Mouse (Mus musculus) liver, embryonic 12.5 days (tissue): Measurements from ENCODE around the gene Tlr9. TPM values are rescaled to one million over a fixed set of nuclear protein-coding genes. Genes with fewer than 3 reads are reported as not detected.

Experiments used
- ATAC-seq: fragments of 200-750 bp; cut with Nextera tagmentation; 2 replicates; pipeline ENCODE4 v1.8.0; 2017; ENCODE audit warnings: moderate number of reproducible peaks, mild to moderate bottlenecking, moderate library complexity
- H3K27ac ChIP-seq: fragments of 300-500 bp; sonication (generic); 2 replicates; pipeline ENCODE4 v1.5.1; 2016; ENCODE audit warnings: mild to moderate bottlenecking
- H3K27me3 ChIP-seq: fragments of 300-500 bp; sonication (generic); replicated peaks from 2 replicates; pipeline ENCODE4 v1.6.1; 2016; ENCODE audit warnings: mild to moderate bottlenecking, moderate library complexity
- H3K36me3 ChIP-seq: fragments of 300-500 bp; sonication (generic); 2 replicates; pipeline ENCODE4 v1.6.1; 2016; ENCODE audit warnings: mild to moderate bottlenecking, moderate library complexity
- H3K4me1 ChIP-seq: fragments of 300-500 bp; sonication (generic); 2 replicates; pipeline ENCODE4 v1.6.1; 2016
- H3K4me2 ChIP-seq: fragments of 300-500 bp; sonication (generic); 2 replicates; pipeline ENCODE4 v1.6.1; 2016; ENCODE audit warnings: mild to moderate bottlenecking, moderate library complexity
- H3K4me3 ChIP-seq: fragments of 300-500 bp; sonication (generic); 2 replicates; pipeline ENCODE4 v1.5.1; 2016; ENCODE audit warnings: mild to moderate bottlenecking, moderate library complexity
- H3K9ac ChIP-seq: fragments of 300-500 bp; sonication (generic); 2 replicates; pipeline ENCODE4 v1.6.1; 2016; ENCODE audit warnings: mild to moderate bottlenecking, moderate library complexity
- H3K9me3 ChIP-seq: fragments of 300-500 bp; sonication (generic); replicated peaks from 2 replicates; pipeline ENCODE4 v1.6.1; 2016; ENCODE audit warnings: mild to moderate bottlenecking, moderate library complexity
- WGBS: fragments of 180-500 bp; shearing (Covaris S2); methylation state at CpG from one replicate; pipeline ENCODE4 v1.1.7; 2016; ENCODE audit not compliant: insufficient replicate concordance; 5-methylcytosine and 5-hydroxymethylcytosine counted together
- polyA plus RNA-seq: library from polyadenylated mRNA; unstranded; fragments of >200 nt; fragmentation: Nextera tagmentation; extraction: Ambion mirVana; gene quantifications from 2 replicates; pipeline ENCODE4 v1.2.1, GENCODE M21; 2016

The Tlr9 gene
- polyA plus RNA-seq, 1 experiment from 2014 or later = 0.06 TPM

DNA sequence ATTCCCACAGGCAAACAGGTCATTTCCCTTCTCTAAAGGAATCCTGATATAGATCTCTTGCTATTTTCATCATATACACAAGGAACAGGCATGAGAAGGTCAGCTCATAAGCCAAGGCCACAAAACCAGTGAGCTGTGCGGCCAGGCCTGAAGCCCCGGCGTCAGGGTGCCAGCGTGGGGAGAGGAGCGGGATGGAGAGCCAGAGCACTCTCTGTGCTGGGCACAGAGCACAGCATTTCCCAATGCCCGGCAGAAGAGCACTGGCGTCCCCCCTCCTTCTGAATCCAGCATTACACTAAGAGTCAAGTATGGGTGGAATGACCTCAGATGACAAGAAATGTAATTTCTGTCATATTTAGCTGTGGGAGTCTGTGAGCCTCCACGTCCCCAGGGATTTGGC is 15.0 kb downstream of the Tlr9 start:
- 81% methylated on average over 8 of the region's 8 CpGs for WGBS
- no peak for ATAC-seq
- H3K27me3 ChIP-seq = no peaks in the 10 kb centered on the region
- H3K27ac ChIP-seq = no peak overlapping the region
- no peaks in the 10 kb centered on the region for H3K4me1 ChIP-seq
- H3K36me3 ChIP-seq = peaks cover 97% of the 10 kb centered on the region
- H3K4me2 ChIP-seq = no peak overlapping the region
- no peak overlapping the region for H3K9ac ChIP-seq
- H3K4me3 ChIP-seq = no peak overlapping the region
- no peaks in the 10 kb centered on the region for H3K9me3 ChIP-seq

GRCm38 (mm10) chr9:106237878-106238277 is 15.5 kb downstream of the Tlr9 start:
- ATAC-seq = no peak
- H3K4me2 ChIP-seq = no peak overlapping the region
- 82% methylated on average over 10 of the region's 10 CpGs for WGBS
- no peak overlapping the region for H3K27ac ChIP-seq
- no peak overlapping the region for H3K4me3 ChIP-seq
- no peaks in the 10 kb centered on the region for H3K4me1 ChIP-seq
- H3K36me3 ChIP-seq = peaks cover 97% of the 10 kb centered on the region
- no peak overlapping the region for H3K9ac ChIP-seq
- H3K27me3 ChIP-seq = no peaks in the 10 kb centered on the region
- no peaks in the 10 kb centered on the region for H3K9me3 ChIP-seq

GRCm38 (mm10) chr9:106241541-106242164 is 19.3 kb downstream of the Tlr9 start:
- Histone ChIP-seq H3K9ac (no peak overlapping the region), H3K9me3 (no peaks in the 10 kb centered on the region), H3K27ac (no peak overlapping the region), H3K4me3 (no peak overlapping the region), H3K36me3 (peaks cover 74% of the 10 kb centered on the region), H3K4me1 (peaks cover 14% of the 10 kb centered on the region), H3K4me2 (no peak overlapping the region), H3K27me3 (no peaks in the 10 kb centered on the region)
- 75% methylated on average over 10 of the region's 10 CpGs for WGBS
- no peak for ATAC-seq

- no peak overlapping the region for H3K9ac ChIP-seq
- no peaks in the 10 kb centered on the region for H3K9me3 ChIP-seq
- WGBS = 54% methylated on average over 19 of the region's 19 CpGs
- no peak for ATAC-seq
- H3K4me2 ChIP-seq = peak overlapping the region; percentile 10; the same call in 1 of the 2 replicates
- H3K4me1 ChIP-seq = peaks cover 23% of the 10 kb centered on the region
- peaks cover 61% of the 10 kb centered on the region for H3K36me3 ChIP-seq
- H3K27ac ChIP-seq = peak overlapping the region; percentile 40
- no peaks in the 10 kb centered on the region for H3K27me3 ChIP-seq
- H3K4me3 ChIP-seq = no peak overlapping the region
Observed at GRCm38 (mm10) chr9:106242813-106243488, 20.6 kb downstream of the Tlr9 start.

GRCm38 (mm10) chr9:106249550-106249949 is 27.2 kb downstream of the Tlr9 start:
- Histone ChIP-seq H3K36me3 (peaks cover 6% of the 10 kb centered on the region), H3K4me1 (peaks cover 29% of the 10 kb centered on the region), H3K27me3 (no peaks in the 10 kb centered on the region), H3K4me3 (no peak overlapping the region), H3K9me3 (no peaks in the 10 kb centered on the region), H3K4me2 (no peak overlapping the region), H3K27ac (no peak overlapping the region), H3K9ac (no peak overlapping the region)
- WGBS = 67% methylated on average over 11 of the region's 11 CpGs
- no peak for ATAC-seq

DNA sequence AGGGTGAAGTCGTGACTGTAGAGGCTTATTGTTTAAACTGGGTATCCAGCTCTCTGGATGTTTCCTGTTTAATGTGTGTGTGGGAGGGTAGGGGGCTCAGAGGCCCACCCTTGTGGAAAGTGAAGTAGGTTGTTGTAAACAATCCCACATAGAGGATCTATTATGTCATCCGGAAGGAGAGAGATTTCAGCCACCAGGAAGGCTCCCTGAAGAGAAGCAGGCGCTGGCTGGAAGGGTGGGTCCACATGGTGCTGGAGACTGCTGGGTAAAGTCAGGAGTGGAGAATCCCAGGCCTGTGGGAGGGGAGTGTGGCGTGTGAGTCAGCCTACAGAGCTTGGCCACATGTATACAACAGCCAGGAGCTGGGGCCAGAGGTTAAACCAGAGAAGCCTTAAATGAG is 27.8 kb downstream of the Tlr9 start:
- 37% methylated on average over 4 of the region's 4 CpGs for WGBS
- H3K9ac ChIP-seq = no peak overlapping the region
- no peak overlapping the region for H3K27ac ChIP-seq
- H3K27me3 ChIP-seq = no peaks in the 10 kb centered on the region
- H3K9me3 ChIP-seq = no peaks in the 10 kb centered on the region
- H3K4me2 ChIP-seq = no peak overlapping the region
- H3K4me3 ChIP-seq = no peak overlapping the region
- H3K4me1 ChIP-seq = peaks cover 29% of the 10 kb centered on the region
- H3K36me3 ChIP-seq = peaks cover 2% of the 10 kb centered on the region
- ATAC-seq = no peak

DNA sequence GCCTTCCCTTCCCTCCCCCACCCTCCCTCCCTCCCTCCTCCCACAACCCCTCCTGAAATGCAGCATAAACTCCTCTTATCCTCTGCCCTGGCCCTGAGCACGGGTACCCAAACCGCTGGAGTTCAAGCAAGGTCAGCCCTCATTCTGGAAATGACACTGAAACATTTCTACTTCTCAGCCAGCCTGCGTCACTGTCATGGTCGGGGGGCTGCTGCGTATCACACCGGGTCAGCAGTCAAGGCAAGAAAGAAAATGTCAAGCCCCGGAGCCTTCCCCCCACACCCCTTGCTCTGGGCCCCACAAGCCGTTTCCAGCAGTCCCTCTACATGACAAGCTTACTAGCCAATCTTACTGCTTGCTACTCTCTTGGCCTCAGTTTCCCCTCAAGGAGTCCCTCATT is 28.7 kb downstream of the Tlr9 start:
- Histone ChIP-seq H3K36me3 (no peaks in the 10 kb centered on the region), H3K9ac (no peak overlapping the region), H3K9me3 (no peaks in the 10 kb centered on the region), H3K27me3 (0 out of 2 replicates have a peak, but pooled peaks cover 1% of the 10 kb centered on the region), H3K4me1 (peaks cover 27% of the 10 kb centered on the region), H3K4me3 (no peak overlapping the region), H3K4me2 (no peak overlapping the region), H3K27ac (no peak overlapping the region)
- 60% methylated on average over 8 of the region's 8 CpGs for WGBS
- no peak for ATAC-seq

DNA sequence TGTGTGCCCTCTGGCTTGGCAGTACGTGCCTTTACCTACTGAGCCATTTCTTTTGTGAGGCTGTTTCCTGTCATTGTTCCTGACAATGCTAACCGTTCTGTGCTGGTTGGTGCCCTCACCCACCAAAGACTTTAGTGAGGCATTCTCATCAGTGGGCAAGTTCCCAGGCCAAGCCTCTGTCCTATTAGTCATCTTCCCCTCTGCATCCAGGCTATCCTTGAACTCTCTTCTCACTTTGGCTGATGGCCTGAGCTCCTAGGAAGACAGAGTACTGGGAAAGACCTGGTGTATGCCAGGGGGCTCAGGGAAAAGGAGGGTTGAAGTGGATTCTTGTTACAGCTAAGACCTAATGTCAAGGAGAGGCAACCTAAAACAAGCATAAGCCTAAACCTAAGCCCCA is 31.6 kb downstream of the Tlr9 start:
- Histone ChIP-seq H3K4me3 (no peak overlapping the region), H3K36me3 (no peaks in the 10 kb centered on the region), H3K27me3 (0 out of 2 replicates have a peak, but pooled peaks cover 13% of the 10 kb centered on the region), H3K9ac (no peak overlapping the region), H3K9me3 (no peaks in the 10 kb centered on the region), H3K4me2 (no peak overlapping the region), H3K27ac (no peak overlapping the region), H3K4me1 (peaks cover 8% of the 10 kb centered on the region; the same call in 1 of the 2 replicates)
- WGBS = 61% methylated on average over 2 of the region's 2 CpGs
- ATAC-seq = no peak

GRCm38 (mm10) chr9:106258412-106258811 is 36.0 kb downstream of the Tlr9 start:
- 26% methylated on average over 4 of the region's 4 CpGs for WGBS
- ATAC-seq = no peak
- H3K27ac ChIP-seq = no peak overlapping the region

DNA sequence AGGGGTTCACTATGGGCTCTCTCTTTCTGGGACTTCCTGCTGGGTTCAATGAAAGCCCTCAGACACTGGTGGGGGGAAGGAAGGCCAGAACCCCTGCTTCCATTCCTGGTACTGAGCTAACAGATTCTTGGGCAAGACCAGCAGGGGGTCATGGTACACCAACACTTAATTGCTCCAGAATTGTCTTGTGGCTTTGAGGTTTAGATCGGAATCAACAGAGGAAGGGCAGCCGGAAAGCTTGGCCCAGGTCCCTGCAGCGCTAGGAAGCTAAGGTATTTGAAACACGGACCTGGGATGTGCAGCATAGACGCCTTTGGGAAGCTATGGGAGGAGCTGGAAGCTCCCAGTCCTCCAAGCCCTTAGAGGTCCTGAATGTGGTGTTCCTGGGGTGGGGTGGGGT is 36.6 kb downstream of the Tlr9 start:
- H3K4me2 ChIP-seq = no peak overlapping the region
- H3K4me3 ChIP-seq = no peak overlapping the region
- no peaks in the 10 kb centered on the region for H3K4me1 ChIP-seq
- H3K9ac ChIP-seq = no peak overlapping the region
- 29% methylated on average over 5 of the region's 5 CpGs for WGBS
- no peak for ATAC-seq
- H3K27ac ChIP-seq = no peak overlapping the region
- no peaks in the 10 kb centered on the region for H3K36me3 ChIP-seq
- H3K27me3 ChIP-seq = 0 out of 2 replicates have a peak, but pooled peaks cover 13% of the 10 kb centered on the region
- H3K9me3 ChIP-seq = no peaks in the 10 kb centered on the region

More at GRCm38 (mm10) chr9:106258412-106258811, 36.0 kb downstream of the Tlr9 start:
- no peaks in the 10 kb centered on the region for H3K36me3 ChIP-seq
- no peaks in the 10 kb centered on the region for H3K9me3 ChIP-seq
- no peak overlapping the region for H3K9ac ChIP-seq
- no peak overlapping the region for H3K4me3 ChIP-seq
- no peaks in the 10 kb centered on the region for H3K4me1 ChIP-seq
- H3K4me2 ChIP-seq = no peak overlapping the region
- 0 out of 2 replicates have a peak, but pooled peaks cover 13% of the 10 kb centered on the region for H3K27me3 ChIP-seq

- Histone ChIP-seq H3K36me3 (no peaks in the 10 kb centered on the region), H3K4me3 (no peak overlapping the region), H3K27me3 (0 out of 2 replicates have a peak, but pooled peaks cover 12% of the 10 kb centered on the region), H3K9ac (no peak overlapping the region), H3K4me1 (no peaks in the 10 kb centered on the region), H3K27ac (no peak overlapping the region), H3K4me2 (no peak overlapping the region), H3K9me3 (no peaks in the 10 kb centered on the region)
- 26% methylated on average over 6 of the region's 6 CpGs for WGBS
- ATAC-seq = peak; percentile 40
Observed at GRCm38 (mm10) chr9:106261058-106261457, 38.7 kb downstream of the Tlr9 start.

DNA sequence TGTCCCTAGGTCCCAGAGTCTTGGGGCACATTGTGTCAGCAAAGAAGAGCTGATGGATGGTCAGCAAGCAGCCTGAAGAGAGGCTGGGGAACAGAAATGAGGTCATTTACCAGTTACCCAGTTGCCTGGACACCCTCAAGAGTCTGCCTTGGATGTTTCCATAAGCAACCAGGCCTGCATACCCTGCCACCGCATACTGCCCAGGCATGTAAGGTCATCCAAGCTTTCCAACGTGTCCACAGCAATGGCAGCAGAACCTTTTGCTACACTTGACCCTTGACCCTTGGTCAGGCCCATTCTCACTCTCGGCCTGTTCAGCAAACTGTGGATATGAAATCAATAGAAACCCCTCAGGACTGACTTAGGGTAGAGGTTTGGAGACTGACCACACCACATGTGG is 39.1 kb downstream of the Tlr9 start:
- WGBS = 65% methylated on average over 3 of the region's 3 CpGs
- no peak overlapping the region for H3K4me2 ChIP-seq
- H3K9ac ChIP-seq = no peak overlapping the region
- 0 out of 2 replicates have a peak, but pooled peaks have one; percentile 5 for ATAC-seq
- no peaks in the 10 kb centered on the region for H3K36me3 ChIP-seq
- H3K27me3 ChIP-seq = 0 out of 2 replicates have a peak, but pooled peaks cover 8% of the 10 kb centered on the region
- H3K4me1 ChIP-seq = no peaks in the 10 kb centered on the region
- no peak overlapping the region for H3K4me3 ChIP-seq
- no peak overlapping the region for H3K27ac ChIP-seq
- no peaks in the 10 kb centered on the region for H3K9me3 ChIP-seq
